Mouse (Mus musculus): ENCODE measurements around the gene Usp37.

GRCm38 (mm10) chr1:74397919-74398451 is 146.1 kb downstream of the Usp37 start:
- TF ChIP-seq EP300 (optimal IDR thresholded peaks at IDR 0.05) (no peak), CTCF (IDR thresholded peaks at IDR 0.05; ENCODE audit: low read depth) (peak; percentile 76)

Data from stomach, postnatal 0 days (tissue).